Mouse (Mus musculus) right cerebral cortex, postnatal 10 days (tissue): Measurements from ENCODE around the gene Abcf3.

Source experiments
- DNase-seq, 2 experiments: peaks; one replicate each; pipeline ENCODE4 v3.0.0; 2021; ENCODE audit warnings: low spot score in 2 of 2

The Abcf3 gene

DNA sequence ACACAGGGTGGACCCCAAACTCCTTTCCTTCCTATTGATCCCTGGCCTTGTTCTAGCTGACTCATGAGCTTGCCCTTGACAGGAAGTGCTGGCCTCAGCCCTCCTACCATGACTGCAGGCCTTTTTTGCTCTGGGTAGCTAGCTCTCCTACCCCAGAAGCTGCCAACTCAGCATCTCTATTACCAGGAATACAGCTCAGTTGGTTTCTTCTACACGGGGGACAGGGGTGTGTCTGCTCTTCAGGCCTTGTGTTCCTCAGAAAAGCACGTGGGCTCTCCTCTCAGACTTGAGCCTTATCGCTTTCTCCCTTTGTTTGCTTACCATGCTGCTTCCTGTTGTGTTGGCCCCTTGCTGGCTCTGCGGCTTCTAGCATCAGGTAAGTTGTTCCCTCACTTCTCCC lies 7.9 kb upstream of the Abcf3 start:
- DNase-seq = no peak

DNA sequence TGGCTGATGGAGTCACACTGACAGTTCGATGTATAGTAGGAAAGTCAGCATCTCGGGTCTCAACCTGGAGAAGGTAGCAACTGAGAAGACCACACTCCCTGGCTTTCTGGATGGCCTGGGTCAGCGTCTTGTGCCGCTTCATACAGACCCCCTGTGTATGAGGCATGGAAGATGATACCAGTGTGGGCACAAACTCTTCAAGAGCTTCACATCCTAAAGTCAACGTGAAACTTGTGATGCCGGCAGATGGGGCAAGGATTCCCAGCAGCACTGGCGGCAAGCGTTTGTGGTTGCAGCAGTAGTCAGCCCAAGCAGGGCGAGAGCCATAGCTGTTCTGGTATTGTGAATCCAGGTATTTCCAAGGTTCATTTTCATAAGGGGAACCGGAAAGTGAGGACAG lies 2.7 kb upstream of the Abcf3 start:
- DNase-seq = no peak

DNA sequence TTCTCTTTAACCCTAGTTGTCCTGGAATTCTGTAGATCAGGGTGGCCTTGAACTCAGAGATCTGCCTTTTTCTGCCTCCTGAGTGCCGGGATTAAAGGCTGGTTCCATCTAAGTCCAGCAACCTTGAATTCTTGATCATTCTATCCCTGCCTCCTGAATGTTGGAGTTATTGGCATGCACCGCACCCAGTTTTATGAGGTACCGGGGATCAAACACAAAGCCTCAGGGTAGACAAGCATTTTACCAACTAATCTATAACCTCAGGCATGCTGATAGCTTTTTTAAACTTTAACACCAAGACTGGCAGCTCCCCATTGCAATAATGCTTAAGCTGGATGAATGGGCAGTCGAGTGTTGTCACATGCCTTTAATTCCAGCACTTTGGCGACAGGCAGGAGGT lies 954 bp upstream of the Abcf3 start:
- no peak for DNase-seq

DNA sequence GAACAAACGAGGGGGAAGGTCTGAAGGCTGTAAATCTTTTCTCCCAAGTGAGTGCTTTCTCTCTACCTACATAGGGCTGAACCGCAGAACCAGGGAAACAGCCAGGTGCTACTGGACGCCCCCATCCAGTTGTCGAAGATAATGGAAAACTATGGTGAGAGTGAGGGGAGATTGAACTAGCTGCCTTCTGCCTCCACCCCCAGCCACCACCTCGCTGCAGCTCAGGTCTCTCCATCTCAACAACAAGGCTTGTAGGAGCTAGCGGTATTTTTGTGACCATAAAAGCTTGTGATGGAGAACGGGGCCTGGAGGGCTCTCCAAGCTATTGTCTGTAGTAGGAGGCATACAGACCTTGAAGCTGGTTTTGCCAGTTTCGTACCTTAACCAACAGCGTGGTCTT lies 784 bp downstream of the Abcf3 start:
- DNase-seq = no peak

DNA sequence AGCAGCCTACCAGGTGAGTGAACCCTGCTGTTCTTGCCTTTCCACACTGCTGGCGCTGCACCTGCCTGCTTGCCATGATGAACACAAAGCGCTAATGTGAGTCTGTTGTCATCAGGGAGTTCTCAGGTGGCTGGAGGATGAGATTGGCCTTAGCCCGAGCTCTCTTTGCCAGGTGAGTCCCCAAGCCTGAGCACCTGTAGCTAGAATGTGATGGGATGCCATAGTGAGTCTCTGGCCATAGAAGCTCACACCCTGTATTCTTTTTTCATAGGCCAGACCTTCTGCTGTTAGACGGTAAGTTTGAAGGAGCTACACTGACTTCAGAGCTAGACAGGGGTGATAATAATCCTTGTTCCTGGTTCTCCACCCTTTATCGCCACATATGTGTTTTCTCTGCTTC lies 3.3 kb downstream of the Abcf3 start:
- DNase-seq = no peak

DNA sequence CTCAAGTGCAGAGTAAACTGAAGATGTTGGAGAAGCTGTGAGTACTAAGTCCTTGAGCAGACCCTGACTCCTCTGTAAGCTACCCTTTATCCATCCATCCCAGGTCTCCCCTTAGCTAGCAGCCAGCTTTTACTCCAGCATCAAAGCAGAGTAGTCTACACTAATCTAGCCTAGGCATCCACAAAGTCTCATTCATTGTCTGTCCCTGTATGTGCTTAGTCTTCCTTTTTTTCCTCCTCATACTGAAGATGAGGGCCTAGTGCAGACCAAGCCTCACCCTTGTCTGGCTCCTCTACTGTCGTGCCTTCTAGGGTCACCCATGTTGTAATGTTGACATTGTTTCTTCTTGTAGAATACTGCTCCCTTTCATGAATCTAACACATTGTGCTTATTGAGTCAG lies 4.2 kb downstream of the Abcf3 start:
- no peak for DNase-seq

DNA sequence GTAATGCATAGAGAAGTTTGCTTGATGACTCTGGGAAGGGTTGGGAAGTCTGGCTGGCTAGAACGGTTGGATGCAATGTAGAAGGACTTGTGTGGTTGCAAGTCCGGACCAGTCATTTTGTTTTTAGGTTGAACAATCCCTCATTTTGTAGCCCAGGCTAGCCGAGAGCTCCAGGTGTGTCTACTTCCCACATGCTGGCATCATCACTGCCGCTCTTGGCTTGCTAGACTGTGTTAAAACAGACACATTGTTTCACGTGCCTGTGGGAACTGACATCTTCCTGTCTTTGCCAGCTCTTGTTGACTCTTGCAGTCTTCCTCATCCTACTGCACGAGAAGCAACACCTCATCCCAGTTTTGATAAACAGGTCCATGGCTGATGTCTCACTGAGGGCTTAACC lies 6.6 kb downstream of the Abcf3 start:
- no peak for DNase-seq

DNA sequence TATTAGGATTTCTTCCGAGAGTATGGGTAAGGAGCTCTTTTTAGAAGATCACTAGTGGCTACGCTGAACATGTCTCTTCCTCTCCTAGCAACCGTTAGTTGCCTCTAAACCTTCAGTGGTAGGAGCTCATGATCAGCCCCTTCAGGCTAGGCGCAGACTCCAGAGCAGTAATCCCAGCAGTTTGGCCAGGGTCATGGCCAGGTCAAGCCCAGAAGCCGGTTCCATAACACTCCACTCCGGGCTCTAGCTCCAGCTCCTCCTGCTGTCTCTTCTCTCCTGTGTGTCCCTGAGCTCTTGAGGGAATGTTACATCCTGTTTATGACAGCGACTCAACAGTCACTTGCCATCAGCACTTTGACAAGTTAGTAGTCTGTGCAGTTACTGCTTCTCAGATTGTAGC lies 9.0 kb downstream of the Abcf3 start:
- DNase-seq = no peak

DNA sequence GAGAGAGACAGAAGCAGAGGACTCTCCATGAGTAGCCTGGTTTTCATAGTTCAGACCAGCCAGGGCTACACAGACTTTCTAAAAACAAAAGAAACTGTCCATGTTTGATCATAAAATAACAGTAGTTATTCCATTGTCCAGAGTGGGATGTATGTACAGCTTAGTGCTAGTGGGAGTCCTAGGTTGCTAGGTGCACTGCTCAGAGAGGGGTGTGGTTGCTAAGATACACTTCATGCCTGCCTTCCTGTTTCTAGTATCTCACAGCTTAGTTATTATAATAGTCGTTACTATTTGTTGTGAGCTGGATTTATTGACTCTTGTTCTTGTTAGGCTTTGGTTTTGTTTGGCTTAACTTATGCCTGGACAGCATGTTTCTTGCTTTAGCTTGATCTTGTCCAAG lies 16.7 kb downstream of the Abcf3 start:
- DNase-seq = no peak

DNA sequence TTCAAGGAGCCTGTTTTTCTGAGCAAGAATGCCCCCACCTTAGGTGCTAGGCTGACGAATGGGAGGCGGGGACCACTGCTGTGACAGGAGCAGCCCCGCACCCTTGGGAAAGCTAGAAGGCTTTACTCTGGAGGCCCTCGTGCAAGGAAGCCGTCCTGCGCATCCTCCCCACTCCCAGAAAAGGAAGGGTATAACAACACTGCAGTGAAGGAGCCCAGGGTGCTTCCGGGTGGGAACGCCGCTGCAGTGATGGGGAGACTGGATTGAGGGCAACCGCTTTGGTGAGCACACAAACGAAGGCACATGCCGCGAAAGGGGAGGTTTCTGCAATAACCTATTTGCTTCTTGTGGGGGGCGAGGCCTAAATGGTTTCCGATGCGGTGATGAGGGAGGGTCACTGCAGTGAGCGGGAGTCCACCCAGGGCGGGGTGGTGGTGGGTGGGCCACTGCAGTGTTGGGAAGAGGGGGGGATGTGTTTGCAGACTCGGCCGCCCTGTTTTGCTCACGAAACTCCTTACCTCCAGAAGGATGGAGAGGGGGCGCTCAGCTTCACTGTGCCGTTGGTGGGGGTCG lies 41.1 kb downstream of the Abcf3 start, which contains the start of gene Vwa5b2:
Gene Vwa5b2 (plus strand): TSS at position 106 of the 573 bp plus-strand sequence.
- peak; percentile 73 to 74 for DNase-seq

DNA sequence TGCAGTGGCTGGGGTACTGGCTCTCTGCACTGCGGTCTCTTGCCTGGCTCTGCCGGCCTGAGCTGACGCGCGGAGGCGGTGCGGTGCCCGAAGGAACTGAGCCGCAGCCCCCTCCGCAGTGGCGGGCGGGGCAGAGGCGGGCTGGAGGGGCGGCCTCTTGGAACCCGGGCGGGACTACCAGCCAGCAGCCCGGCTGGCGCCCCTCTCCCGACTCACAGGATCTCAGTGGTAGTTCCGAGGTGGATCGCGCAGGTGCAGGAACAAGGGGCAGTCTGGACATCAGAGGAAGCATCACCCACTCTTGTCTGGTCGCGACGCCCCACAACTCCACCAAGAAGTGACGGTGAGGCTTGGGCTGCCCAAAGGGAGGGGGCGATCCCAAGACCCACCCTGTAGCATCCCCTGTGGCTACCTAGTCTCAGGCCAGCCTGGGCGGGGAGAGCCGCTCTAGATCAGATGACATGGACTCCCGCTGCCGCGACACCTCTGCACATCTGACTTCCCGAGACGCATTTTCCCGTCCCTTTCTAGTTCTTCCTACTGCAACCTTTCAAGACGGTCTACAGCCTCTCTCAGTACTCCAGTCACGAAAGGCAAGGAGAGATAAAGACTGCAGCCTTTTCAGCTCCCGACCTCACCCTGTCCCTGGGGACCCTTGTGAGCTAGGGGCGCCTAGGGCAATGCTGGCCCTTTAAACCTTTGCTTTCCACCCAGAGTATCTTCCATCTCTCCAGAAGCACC lies 41.7 kb downstream of the Abcf3 start:
- DNase-seq = peak; percentile 76 to 81

DNA sequence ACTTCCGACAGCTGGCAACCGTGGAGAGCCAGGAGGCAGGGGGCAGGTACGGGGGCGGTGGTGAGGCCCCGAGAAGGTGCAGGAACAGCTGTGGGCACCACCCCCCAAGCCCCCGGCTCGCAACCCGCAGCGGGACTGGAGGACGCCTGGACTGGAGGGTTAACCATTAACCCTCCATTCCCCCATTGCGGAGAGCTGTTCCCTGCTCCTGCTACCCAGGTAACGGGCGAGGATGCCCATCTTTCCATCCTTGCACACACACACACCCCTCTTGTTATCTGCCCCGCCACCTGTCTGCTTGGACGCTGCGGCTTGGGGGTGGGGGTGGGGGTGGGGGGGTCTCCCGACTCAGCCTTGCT lies 42.3 kb downstream of the Abcf3 start:
- DNase-seq = no peak

DNA sequence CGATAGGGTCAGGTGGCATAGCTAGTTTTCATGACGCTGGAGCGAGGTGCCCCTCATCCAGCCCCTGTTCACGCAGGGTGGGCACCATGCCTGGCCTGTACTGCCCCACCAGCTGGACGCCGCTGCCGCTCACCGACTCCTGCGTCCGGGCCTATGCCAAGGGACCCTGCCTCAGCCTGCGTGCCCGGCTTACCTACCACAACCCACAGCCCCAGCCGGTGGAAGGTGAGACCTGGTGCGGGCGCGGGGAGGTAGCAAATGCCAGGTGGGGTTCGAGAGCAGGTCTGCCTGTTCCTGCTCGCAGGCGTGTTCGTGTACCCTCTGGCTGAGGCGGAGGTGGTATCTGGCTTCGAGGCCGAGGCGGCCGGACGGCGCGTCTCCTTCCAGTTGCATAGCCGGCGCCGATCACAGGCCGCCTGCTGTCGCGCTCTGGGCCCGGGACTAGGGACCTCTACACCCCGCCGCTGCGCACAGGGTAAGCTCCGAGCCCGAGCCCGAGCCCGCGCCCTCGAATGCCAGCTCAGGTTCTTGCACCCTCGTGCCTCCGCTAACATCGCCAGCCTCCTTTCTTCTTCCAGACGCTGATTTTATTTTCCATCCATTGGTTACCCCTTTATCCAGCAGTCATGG lies 42.8 kb downstream of the Abcf3 start:
- no peak for DNase-seq

DNA sequence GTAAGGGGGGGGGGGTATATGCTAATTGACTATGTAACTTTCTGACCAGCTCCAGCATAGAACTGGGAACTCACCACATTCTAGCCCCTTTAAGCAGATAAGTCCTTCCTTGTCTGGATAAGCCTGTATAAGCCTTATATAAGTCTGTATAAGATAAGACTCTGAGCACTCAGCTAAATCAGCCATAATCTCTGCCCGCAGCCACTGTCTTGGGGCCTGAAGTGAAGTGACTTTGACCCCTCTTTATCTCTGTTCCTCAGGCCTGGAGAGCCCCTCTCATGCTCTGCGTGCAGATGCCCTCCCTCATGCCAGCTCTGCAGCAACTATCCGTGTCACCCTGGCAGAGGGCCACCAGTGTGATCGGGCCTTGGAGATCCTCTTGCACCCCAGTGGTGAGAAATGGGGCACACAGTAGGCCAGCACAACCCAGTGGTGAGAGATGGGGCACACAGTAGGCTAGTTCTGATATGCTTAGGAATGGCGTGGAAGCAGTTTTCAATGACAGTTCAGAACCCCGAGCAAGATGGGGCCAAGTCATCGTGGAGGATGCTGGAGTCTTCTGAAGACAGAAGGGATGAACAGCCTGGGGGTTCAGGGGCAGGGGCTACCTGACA lies 46.8 kb downstream of the Abcf3 start:
- DNase-seq = no peak

DNA sequence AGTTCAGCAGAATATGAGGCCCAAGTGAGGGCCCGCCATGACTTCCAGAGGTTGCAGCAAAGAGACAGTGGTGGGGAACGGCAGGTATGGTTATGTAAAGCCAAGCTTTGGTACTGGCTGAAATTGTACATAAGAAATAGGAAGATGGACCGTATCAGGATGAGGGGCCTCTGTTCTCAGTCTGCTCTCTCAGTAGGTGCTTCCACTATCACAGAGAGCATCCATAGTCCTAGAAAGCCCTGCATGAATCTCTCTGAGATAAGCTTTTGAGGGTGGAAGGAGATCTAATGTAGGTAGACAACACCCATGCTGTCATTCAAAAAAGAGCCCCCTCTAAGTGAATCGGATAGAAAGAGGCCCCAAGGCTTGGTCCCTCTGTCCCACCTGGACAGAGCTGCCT lies 47.4 kb downstream of the Abcf3 start:
- no peak for DNase-seq

DNA sequence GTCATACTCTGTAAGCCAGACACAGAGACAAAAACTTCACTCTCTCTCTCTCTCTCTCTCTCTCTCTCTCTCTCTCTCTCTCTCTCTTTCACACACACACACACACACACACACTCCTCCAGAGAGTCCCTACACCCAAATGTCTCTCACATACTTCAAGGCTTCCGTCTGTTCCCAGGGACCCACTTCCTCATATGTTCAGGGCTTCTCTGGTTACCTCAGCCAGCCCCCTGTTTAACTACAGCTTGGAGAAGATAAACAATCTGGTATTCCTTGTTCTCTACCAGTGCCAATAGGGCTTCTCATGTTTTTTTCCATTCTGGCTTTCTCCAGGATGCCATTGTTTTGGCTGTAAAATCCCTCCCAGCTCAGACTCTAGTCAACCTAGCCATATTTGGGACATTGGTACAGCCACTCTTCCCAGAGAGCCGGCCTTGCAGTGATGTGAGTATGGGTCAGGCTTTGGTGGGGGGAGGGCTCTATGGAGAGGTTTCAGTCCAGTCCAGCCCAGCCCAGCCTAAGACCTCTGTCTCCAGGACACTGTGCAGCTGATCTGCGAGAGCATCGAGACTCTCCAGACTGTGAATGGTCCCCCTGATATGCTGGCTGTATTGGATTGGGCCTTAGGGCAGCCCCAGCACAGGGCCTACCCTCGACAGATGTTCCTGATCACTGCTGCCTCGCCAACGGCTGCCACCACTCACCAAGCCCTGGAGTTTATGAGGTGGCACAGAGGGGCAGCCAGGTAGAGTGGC lies 48.5 kb downstream of the Abcf3 start:
- no peak for DNase-seq

DNA sequence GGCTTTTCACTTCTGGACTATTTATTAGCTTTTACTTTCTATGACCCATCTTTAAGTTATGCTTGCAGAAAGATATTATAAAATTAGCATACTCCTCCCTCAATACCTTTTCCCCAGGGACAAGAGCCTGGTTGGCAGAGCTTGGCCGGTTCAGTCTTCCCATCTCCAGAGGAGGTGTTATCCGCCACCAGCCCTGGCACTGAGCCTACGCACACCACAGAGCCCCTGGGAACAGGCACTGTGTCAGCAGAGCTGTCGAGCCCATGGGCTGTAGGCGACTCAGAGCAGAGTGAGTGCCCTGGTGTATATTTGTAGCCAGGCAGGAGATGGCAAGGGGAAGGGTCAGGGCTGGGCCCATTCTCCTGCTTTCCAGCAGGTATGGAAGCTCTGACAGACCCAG lies 52.1 kb downstream of the Abcf3 start:
- no peak for DNase-seq

DNA sequence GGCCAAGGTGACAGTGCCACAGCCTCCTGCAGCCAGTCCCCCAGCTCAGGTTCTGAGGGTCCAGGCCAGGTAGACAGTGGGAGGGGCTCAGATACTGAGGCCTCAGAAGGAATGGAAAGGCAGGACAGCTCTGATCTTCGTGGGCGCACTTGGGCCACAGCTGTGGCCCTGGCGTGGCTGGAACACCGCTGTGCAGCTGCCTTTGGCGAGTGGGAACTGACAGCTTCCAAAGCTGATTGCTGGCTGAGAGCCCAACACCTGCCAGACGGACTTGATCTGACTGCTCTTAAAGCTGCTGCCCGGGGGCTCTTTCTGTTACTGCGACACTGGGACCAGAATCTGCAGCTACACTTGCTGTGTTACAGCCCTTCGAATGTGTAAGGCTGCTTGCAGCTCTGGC lies 56.3 kb downstream of the Abcf3 start:
- DNase-seq = peak in 1 of 2 experiments; percentile 49

DNA sequence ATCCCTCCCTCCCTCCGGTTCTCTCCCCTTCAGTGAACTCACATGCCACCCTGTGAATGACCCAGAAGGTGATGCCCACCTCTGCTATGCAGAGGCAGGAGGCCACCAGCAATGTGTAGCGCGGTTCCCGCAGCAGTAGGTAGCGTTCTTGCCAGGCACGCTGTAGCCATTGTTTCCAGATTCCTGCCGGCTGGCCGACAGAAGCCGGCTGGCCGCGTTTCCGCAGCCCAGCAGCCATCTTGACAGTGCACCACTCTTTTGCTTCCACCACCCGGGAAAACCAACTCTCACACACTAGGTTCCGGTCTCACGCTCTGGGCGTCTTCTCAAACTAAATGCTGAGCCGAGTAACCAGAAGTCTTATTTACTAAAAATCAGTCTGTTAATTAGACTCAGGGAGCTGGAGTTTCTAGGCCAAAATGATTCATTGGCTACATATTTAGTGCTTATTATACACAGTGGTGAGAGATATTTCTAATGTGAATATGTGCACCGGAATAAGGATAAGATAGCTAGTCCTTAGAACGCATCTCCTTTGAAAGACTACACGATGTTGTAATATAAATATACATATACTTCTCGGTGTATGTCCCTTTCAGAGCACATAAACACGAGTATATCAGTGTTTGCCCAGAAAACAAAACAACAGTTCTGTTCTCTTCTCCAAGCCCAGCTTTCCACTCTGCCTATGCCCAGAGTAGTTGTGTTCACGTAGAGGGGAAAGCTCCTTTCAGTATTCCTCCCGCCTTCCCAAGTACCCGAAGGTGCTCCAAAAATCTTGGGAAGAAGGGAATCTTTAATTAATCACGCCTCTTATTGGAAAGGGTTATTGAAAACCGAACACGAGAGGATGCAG lies 62.4 kb downstream of the Abcf3 start:
- peak; percentile 85 to 86 for DNase-seq
